Mouse (Mus musculus) naive thymus-derived CD4-positive, alpha-beta T cell, adult 2 months (primary cell): ENCODE results near the gene Chga.

Source experiments
- DNase-seq: peaks from one replicate; pipeline ENCODE4 v3.0.0-alpha.2; 2011; ENCODE audit warnings: low read depth

Gene Chga

GRCm38 (mm10) chr12:102554721-102555516, at the start of gene Chga:
TSS of gene Chga (plus strand) at chr12:102554969.
- DNase-seq, result peak; percentile 31

GRCm38 (mm10) chr12:102505131-102505713, 49.5 kb upstream of the Chga start:
- DNase-seq, result no peak

GRCm38 (mm10) chr12:102505949-102506348, 48.8 kb upstream of the Chga start:
- no peak for DNase-seq

- DNase-seq, result no peak
These were observed 43.4 kb upstream of the Chga start for GRCm38 (mm10) chr12:102511363-102511762.

GRCm38 (mm10) chr12:102514151-102514550, 40.6 kb upstream of the Chga start:
- no peak for DNase-seq

GRCm38 (mm10) chr12:102514751-102515150, 40.0 kb upstream of the Chga start:
- no peak for DNase-seq

- DNase-seq, result no peak
These were observed 38.6 kb upstream of the Chga start for GRCm38 (mm10) chr12:102516151-102516550.

GRCm38 (mm10) chr12:102517647-102518046, 37.1 kb upstream of the Chga start:
- DNase-seq, result no peak

GRCm38 (mm10) chr12:102519929-102520720, 34.6 kb upstream of the Chga start:
- DNase-seq, result no peak

- DNase-seq, result no peak
These were observed 32.9 kb upstream of the Chga start for GRCm38 (mm10) chr12:102521777-102522319.

- DNase-seq, result no peak
These were observed 30.6 kb upstream of the Chga start for GRCm38 (mm10) chr12:102524216-102524615.

- peak; percentile 25 for DNase-seq
These were observed 30.0 kb upstream of the Chga start for GRCm38 (mm10) chr12:102524760-102525159.

- DNase-seq, result no peak
These were observed 26.8 kb upstream of the Chga start for GRCm38 (mm10) chr12:102527989-102528388.

GRCm38 (mm10) chr12:102535796-102536195, 19.0 kb upstream of the Chga start:
- DNase-seq, result no peak

GRCm38 (mm10) chr12:102540278-102540677, 14.5 kb upstream of the Chga start:
- DNase-seq, result no peak

GRCm38 (mm10) chr12:102541168-102541567, 13.6 kb upstream of the Chga start:
- no peak for DNase-seq

GRCm38 (mm10) chr12:102545122-102545521, 9.6 kb upstream of the Chga start:
- no peak for DNase-seq

GRCm38 (mm10) chr12:102550529-102550928, 4.2 kb upstream of the Chga start:
- peak; percentile 78 for DNase-seq

- no peak for DNase-seq
These were observed 3.6 kb upstream of the Chga start for GRCm38 (mm10) chr12:102551186-102551585.

GRCm38 (mm10) chr12:102552001-102552400, 2.8 kb upstream of the Chga start:
- DNase-seq, result no peak

GRCm38 (mm10) chr12:102553705-102554275, 979 bp upstream of the Chga start:
- DNase-seq, result no peak

GRCm38 (mm10) chr12:102555850-102556249, 1.1 kb downstream of the Chga start:
- no peak for DNase-seq
